ENCODE assay signal across 9 mouse cellular contexts in genomic region chr14:20661661-20662331, GRCm38 (mm10). TPM values are rescaled to one million over a fixed set of nuclear protein-coding genes. Genes with fewer than 3 reads are reported as not detected.
DNase-seq lines count a peak whose midpoint lies in the region; ATAC-seq and TF ChIP-seq lines count a peak whose summit lies in the region.
"Had no signal": no experiment of that assay in that cellular context is flagged by ENCODE, and none has a peak within 500 bp of the region (broad histone marks: within the 10 kb centered on the region; RNA-seq: fewer than 3 reads in every experiment).

No protein-coding gene starts in this region.

- DNase-seq in heart, adult 8-10 months (ENCODE audit: low spot score), result no peak
- no peak for DNase-seq in MEL (ENCODE audit: low read depth, low spot score)
- peak; percentile 34 for DNase-seq in forebrain, embryonic 10.5 days (ENCODE audit: extremely low spot score, low spot score)
- DNase-seq in mesoderm, embryonic 11.5 days (ENCODE audit: low read depth, low spot score), result peak; percentile 28
- no peak for DNase-seq in adrenal gland, postnatal 10 days

- no peak for ATAC-seq in heart, embryonic 12.5 days (ENCODE audit: insufficient number of reproducible peaks, low FRiP score)
- ATAC-seq in kidney, embryonic 14.5 days (ENCODE audit: low FRiP score, low TSS enrichment), result peak; percentile 48
- no peak for ATAC-seq in activated CD4-positive, CD25-positive, alpha-beta regulatory T cell, adult 4 months

- no peak for TF ChIP-seq RAD21 in MEL (IDR thresholded peaks at IDR 0.05; ENCODE audit: low read depth, low read length)

- no peak for TF ChIP-seq EP300 in MEL (IDR thresholded peaks at IDR 0.05; ENCODE audit: low read depth in 1 of 2, low read length in 2 of 2)

- no peak for TF ChIP-seq POLR2A in MEL (IDR thresholded peaks at IDR 0.05; ENCODE audit: control insufficient read depth in 1 of 2, insufficient read depth in 1 of 2, low read depth in 1 of 2, low read length in 2 of 2, poor library complexity in 1 of 2)

- peak overlapping the region; percentile 92 for H3K9ac ChIP-seq in heart, embryonic 12.5 days
- peak overlapping the region; percentile 65 for H3K9ac ChIP-seq in MEL (ENCODE audit: control insufficient read depth, low read depth, low read length, poor library complexity, severe bottlenecking)
- H3K9ac ChIP-seq in kidney, embryonic 14.5 days (ENCODE audit: low read depth, low read length), result peak overlapping the region; percentile 65

- peaks cover 49% of the 10 kb centered on the region for H3K4me1 ChIP-seq in heart, embryonic 12.5 days (replicated peaks)
- peaks cover 0 to 9% of the 10 kb centered on the region in 2 experiments; a peak in 2 of 4 replicates for H3K4me1 ChIP-seq in MEL (ENCODE audit: control insufficient read depth in 1 of 2, insufficient read depth in 2 of 2, low read length in 2 of 2)
- peaks cover 35% of the 10 kb centered on the region for H3K4me1 ChIP-seq in forebrain, embryonic 10.5 days
- H3K4me1 ChIP-seq in kidney, embryonic 14.5 days (ENCODE audit: control insufficient read depth, insufficient read depth, low read length), result no peaks in the 10 kb centered on the region; the same call in 1 of the 2 replicates

- H3K4me2 ChIP-seq in heart, embryonic 12.5 days, result peak overlapping the region; percentile 96
- peak overlapping the region; percentile 89 for H3K4me2 ChIP-seq in kidney, embryonic 14.5 days (replicated peaks; ENCODE audit: low read depth, low read length)

- WGBS in heart, embryonic 12.5 days, result 7% methylated on average over 19 of the region's 19 CpGs
- 9% methylated on average over 19 of the region's 19 CpGs for WGBS in forebrain, embryonic 10.5 days
- 11% methylated on average over 18 of the region's 19 CpGs for WGBS in kidney, embryonic 14.5 days

- no peak for TF ChIP-seq CTCF in MEL (IDR thresholded peaks at IDR 0.05 in 2 of 3, conservative IDR thresholded peaks at IDR 0.05 in 1 of 3; ENCODE audit: control insufficient read depth in 1 of 3, insufficient read depth in 1 of 3, low read depth in 2 of 3, low read length in 3 of 3, poor library complexity in 1 of 3, severe bottlenecking in 1 of 3)

- no peaks in the 10 kb centered on the region for H3K9me3 ChIP-seq in heart, embryonic 12.5 days (replicated peaks)
- no peaks in the 10 kb centered on the region for H3K9me3 ChIP-seq in MEL (replicated peaks; ENCODE audit: insufficient read depth, low read length)
- H3K9me3 ChIP-seq in forebrain, embryonic 10.5 days, result no peaks in the 10 kb centered on the region
- no peaks in the 10 kb centered on the region for H3K9me3 ChIP-seq in kidney, embryonic 14.5 days (ENCODE audit: control insufficient read depth, low read length)

- peak overlapping the region; percentile 65 for H3K4me3 ChIP-seq in heart, embryonic 12.5 days
- H3K4me3 ChIP-seq in MEL (ENCODE audit: control insufficient read depth in 1 of 2, insufficient read depth in 1 of 2, low read depth in 2 of 2, low read length in 2 of 2), result peak overlapping the region; percentile 75 to 79
- peak overlapping the region; percentile 69 for H3K4me3 ChIP-seq in forebrain, embryonic 10.5 days
- H3K4me3 ChIP-seq in kidney, embryonic 14.5 days (ENCODE audit: low read length), result peak overlapping the region; percentile 68

- no peaks in the 10 kb centered on the region for H3K79me2 ChIP-seq in MEL (ENCODE audit: control insufficient read depth, insufficient read depth, low read length, poor library complexity)

- peak overlapping the region; percentile 99 for H3K27ac ChIP-seq in heart, embryonic 12.5 days (ENCODE audit: poor library complexity, severe bottlenecking)
- H3K27ac ChIP-seq in MEL (ENCODE audit: control insufficient read depth, low read depth, low read length), result no peak overlapping the region
- H3K27ac ChIP-seq in forebrain, embryonic 10.5 days, result peak overlapping the region; percentile 86
- H3K27ac ChIP-seq in kidney, embryonic 14.5 days (ENCODE audit: low read depth, low read length), result peak overlapping the region; percentile 87

- H3K27me3 ChIP-seq in heart, embryonic 12.5 days (replicated peaks), result no peaks in the 10 kb centered on the region
- H3K27me3 ChIP-seq in MEL (ENCODE audit: control insufficient read depth in 1 of 2, insufficient read depth in 2 of 2, low read length in 2 of 2), result peaks cover 0 to 15% of the 10 kb centered on the region in 2 experiments; a peak in 1 of 4 replicates
- peaks cover 49% of the 10 kb centered on the region for H3K27me3 ChIP-seq in forebrain, embryonic 10.5 days (ENCODE audit: poor library complexity, severe bottlenecking)
- 0 out of 2 replicates have a peak, but pooled peaks cover 5% of the 10 kb centered on the region for H3K27me3 ChIP-seq in kidney, embryonic 14.5 days (ENCODE audit: control insufficient read depth, insufficient read depth, low read length)

- peaks cover 22% of the 10 kb centered on the region; the same call in 1 of the 2 replicates for H3K36me3 ChIP-seq in heart, embryonic 12.5 days
- no peaks in the 10 kb centered on the region for H3K36me3 ChIP-seq in MEL (ENCODE audit: control insufficient read depth in 1 of 2, insufficient read depth in 2 of 2, low read length in 2 of 2)
- H3K36me3 ChIP-seq in forebrain, embryonic 10.5 days (replicated peaks), result no peaks in the 10 kb centered on the region
- H3K36me3 ChIP-seq in kidney, embryonic 14.5 days (ENCODE audit: control insufficient read depth, insufficient read depth, low read length), result no peaks in the 10 kb centered on the region

TF ChIP-seq in MEL, 35 proteins besides CTCF, POLR2A, EP300 and RAD21 (continues in another document):
- TF ChIP-seq MEF2A (IDR thresholded peaks at IDR 0.05; ENCODE audit: extremely low read depth, insufficient replicate concordance, low read depth, low read length, poor library complexity, severe bottlenecking), result no peak
- TF ChIP-seq ZC3H11A (IDR thresholded peaks at IDR 0.05; ENCODE audit: low read depth, low read length), result no peak
- no peak for TF ChIP-seq ELF1 (IDR thresholded peaks at IDR 0.05; ENCODE audit: low read depth, low read length)

RNA-seq across cellular contexts. Expression of gene Myoz1, which starts 5.5 kb away (rescaled TPM):
- polyA plus RNA-seq in heart, embryonic 12.5 days (2016; fragmentation: Nextera tagmentation; extraction: Ambion mirVana), result 19.2 and 19.7 TPM in 2 replicates
- 1 to 10 TPM; 1.1 to 1.6 (median 1.4) TPM for total RNA-seq in heart, adult 8-10 months (2022)
- 0.15 TPM in 1 of 2 replicates, not detected in the other for total RNA-seq in MEL (2012; rRNA removed)
- under 1 TPM in 1 of 2 experiments, not detected in 1; 0.15 TPM for polyA plus RNA-seq in MEL (2012; ENCODE audit: insufficient read depth in 1 of 2, insufficient read length in 2 of 2, low read depth in 1 of 2, low replicate concordance in 2 of 2, missing spikeins in 1 of 2)
- polyA plus RNA-seq in forebrain, embryonic 10.5 days (2016; fragmentation: Nextera tagmentation; extraction: Ambion mirVana), result 0.12 and 0.15 TPM in 2 replicates
- 1.4 and 1.6 TPM in 2 replicates for polyA plus RNA-seq in kidney, embryonic 14.5 days (2014; fragmentation: Nextera tagmentation; extraction: Ambion mirVana)
- polyA plus RNA-seq in activated CD4-positive, CD25-positive, alpha-beta regulatory T cell, adult 4 months (2017; shearing (Covaris generic)), result not detected
- total RNA-seq in adrenal gland, postnatal 10 days (2021), result 10 to 100 TPM; 27.5 to 61.9 TPM
- total RNA-seq: hematopoietic stem cell, adult 5-6 weeks had no signal

RNA-seq across cellular contexts. Expression of gene Synpo2l, which starts 6.4 kb away (rescaled TPM):
- 181 and 191 TPM in 2 replicates for polyA plus RNA-seq in heart, embryonic 12.5 days (2016; fragmentation: Nextera tagmentation; extraction: Ambion mirVana)
- total RNA-seq in heart, adult 8-10 months (2022), result 100 to 1,000 TPM; 120 to 148 (median 126) TPM
- 0.04 TPM in 1 of 2 replicates, not detected in the other for total RNA-seq in MEL (2012; rRNA removed)
- under 1 TPM in 1 of 2 experiments, not detected in 1; 0.06 TPM for polyA plus RNA-seq in MEL (2012; ENCODE audit: insufficient read depth in 1 of 2, insufficient read length in 2 of 2, low read depth in 1 of 2, low replicate concordance in 2 of 2, missing spikeins in 1 of 2)
- polyA plus RNA-seq in forebrain, embryonic 10.5 days (2016; fragmentation: Nextera tagmentation; extraction: Ambion mirVana), result 0.22 and 0.25 TPM in 2 replicates
- 0.24 and 0.26 TPM in 2 replicates for polyA plus RNA-seq in kidney, embryonic 14.5 days (2014; fragmentation: Nextera tagmentation; extraction: Ambion mirVana)
- polyA plus RNA-seq in activated CD4-positive, CD25-positive, alpha-beta regulatory T cell, adult 4 months (2017; shearing (Covaris generic)), result not detected
- 10 to 100 TPM in 1 of 2 experiments, 1 to 10 TPM in 1; 5.8 to 14.5 TPM for total RNA-seq in adrenal gland, postnatal 10 days (2021)
- total RNA-seq: hematopoietic stem cell, adult 5-6 weeks had no signal

RNA-seq across cellular contexts. Expression of gene Sec24c, which starts 12.3 kb away (rescaled TPM):
- 93.4 and 97.4 TPM in 2 replicates for polyA plus RNA-seq in heart, embryonic 12.5 days (2016; fragmentation: Nextera tagmentation; extraction: Ambion mirVana)
- 100 to 1,000 TPM in 3 of 4 experiments, 10 to 100 TPM in 1; 97.9 to 110 (median 103) TPM for total RNA-seq in heart, adult 8-10 months (2022)
- 68.5 and 83.9 TPM in 2 replicates for total RNA-seq in MEL (2012; rRNA removed)
- polyA plus RNA-seq in MEL (2012; ENCODE audit: insufficient read depth in 1 of 2, insufficient read length in 2 of 2, low read depth in 1 of 2, low replicate concordance in 2 of 2, missing spikeins in 1 of 2), result 100 to 1,000 TPM; 121 to 263 TPM
- 101 and 105 TPM in 2 replicates for polyA plus RNA-seq in forebrain, embryonic 10.5 days (2016; fragmentation: Nextera tagmentation; extraction: Ambion mirVana)
- 47.7 and 93.8 TPM in 2 replicates for polyA plus RNA-seq in kidney, embryonic 14.5 days (2014; fragmentation: Nextera tagmentation; extraction: Ambion mirVana)
- 10 to 100 TPM; 94.7 to 97.5 TPM for polyA plus RNA-seq in activated CD4-positive, CD25-positive, alpha-beta regulatory T cell, adult 4 months (2017; shearing (Covaris generic))
- total RNA-seq in adrenal gland, postnatal 10 days (2021), result 100 to 1,000 TPM; 120 to 130 TPM

RNA-seq across cellular contexts. Expression of gene Usp54, which starts 20.9 kb away (rescaled TPM):
- polyA plus RNA-seq in heart, embryonic 12.5 days (2016; fragmentation: Nextera tagmentation; extraction: Ambion mirVana), result 7.4 and 7.7 TPM in 2 replicates
- 10 to 100 TPM; 11.3 to 26.0 (median 18.6) TPM for total RNA-seq in heart, adult 8-10 months (2022)
- 1.2 and 1.5 TPM in 2 replicates for total RNA-seq in MEL (2012; rRNA removed)
- polyA plus RNA-seq in MEL (2012; ENCODE audit: insufficient read depth in 1 of 2, insufficient read length in 2 of 2, low read depth in 1 of 2, low replicate concordance in 2 of 2, missing spikeins in 1 of 2), result 1 to 10 TPM in 1 of 2 experiments, not detected in 1; 2.6 TPM
- polyA plus RNA-seq in forebrain, embryonic 10.5 days (2016; fragmentation: Nextera tagmentation; extraction: Ambion mirVana), result 15.4 and 16.5 TPM in 2 replicates
- polyA plus RNA-seq in kidney, embryonic 14.5 days (2014; fragmentation: Nextera tagmentation; extraction: Ambion mirVana), result 4.8 and 10.3 TPM in 2 replicates
- polyA plus RNA-seq in activated CD4-positive, CD25-positive, alpha-beta regulatory T cell, adult 4 months (2017; shearing (Covaris generic)), result 1 to 10 TPM; 1.6 to 2.2 TPM
- total RNA-seq in adrenal gland, postnatal 10 days (2021), result 10 to 100 TPM; 12.6 to 13.1 TPM

RNA-seq across cellular contexts. Expression of gene Fut11, which starts 33.0 kb away (rescaled TPM):
- 20.4 and 21.2 TPM in 2 replicates for polyA plus RNA-seq in heart, embryonic 12.5 days (2016; fragmentation: Nextera tagmentation; extraction: Ambion mirVana)
- 1 to 10 TPM; 4.2 to 4.9 (median 4.6) TPM for total RNA-seq in heart, adult 8-10 months (2022)
- total RNA-seq in MEL (2012; rRNA removed), result 0.49 and 0.69 TPM in 2 replicates
- polyA plus RNA-seq in MEL (2012; ENCODE audit: insufficient read depth in 1 of 2, insufficient read length in 2 of 2, low read depth in 1 of 2, low replicate concordance in 2 of 2, missing spikeins in 1 of 2), result 1 to 10 TPM in 1 of 2 experiments, not detected in 1; 1.8 TPM
- polyA plus RNA-seq in forebrain, embryonic 10.5 days (2016; fragmentation: Nextera tagmentation; extraction: Ambion mirVana), result 15.7 and 16.0 TPM in 2 replicates
- polyA plus RNA-seq in kidney, embryonic 14.5 days (2014; fragmentation: Nextera tagmentation; extraction: Ambion mirVana), result 15.1 and 19.9 TPM in 2 replicates
- polyA plus RNA-seq in activated CD4-positive, CD25-positive, alpha-beta regulatory T cell, adult 4 months (2017; shearing (Covaris generic)), result 1 to 10 TPM; 5.6 to 6.6 TPM
- 10 to 100 TPM; 16.3 to 18.6 TPM for total RNA-seq in adrenal gland, postnatal 10 days (2021)

Comparison
In these comparisons a context has a peak if more than half of its experiments do, and no peak if none do; other contexts are left out.
1. DNase-seq: peak in forebrain, embryonic 10.5 days (single experiment) and mesoderm, embryonic 11.5 days (single experiment); none in heart, adult 8-10 months (single experiment), MEL (single experiment) and adrenal gland, postnatal 10 days (single experiment).
2. RNA of gene Synpo2l, which starts 6.4 kb away (polyA plus RNA-seq): 181 to 191 TPM in heart, embryonic 12.5 days; 0.24 to 0.26 TPM in kidney, embryonic 14.5 days, 0.22 to 0.25 TPM in forebrain, embryonic 10.5 days, 0.06 TPM in MEL and not detected in activated CD4-positive, CD25-positive, alpha-beta regulatory T cell, adult 4 months; every median in the first group is over 100 times any median in the second.
3. Peak in every context shown above with its lines, with median percentiles within 50 percentile points of each other: H3K4me3 ChIP-seq and H3K9ac ChIP-seq.